Mouse (Mus musculus): ENCODE data around the gene Gm28035. TPM values are rescaled to one million over a fixed set of nuclear protein-coding genes. Genes with fewer than 3 reads are reported as not detected.

Gene Gm28035
- total RNA-seq, 1 experiment from 2014 or later: 0.63 TPM

- no peak for DNase-seq
These were observed 65.7 kb downstream of the Gm28035 start for GRCm38 (mm10) chr2:30306087-30306486.

GRCm38 (mm10) chr2:30309351-30309750 lies 69.0 kb downstream of the Gm28035 start:
- DNase-seq: no peak

GRCm38 (mm10) chr2:30311481-30311880 lies 71.1 kb downstream of the Gm28035 start:
- peak; percentile 57 for DNase-seq

GRCm38 (mm10) chr2:30316136-30316535 lies 75.8 kb downstream of the Gm28035 start:
- DNase-seq: peak; percentile 22

- no peak for DNase-seq
These were observed 76.6 kb downstream of the Gm28035 start for GRCm38 (mm10) chr2:30316955-30317354.

- DNase-seq: no peak
These were observed 78.9 kb downstream of the Gm28035 start for GRCm38 (mm10) chr2:30319260-30319659.

- no peak for DNase-seq
These were observed 82.7 kb downstream of the Gm28035 start for GRCm38 (mm10) chr2:30323111-30323510.

- no peak for DNase-seq
These were observed 84.9 kb downstream of the Gm28035 start for GRCm38 (mm10) chr2:30325296-30325695.

GRCm38 (mm10) chr2:30327276-30327675 lies 86.9 kb downstream of the Gm28035 start:
- no peak for DNase-seq

GRCm38 (mm10) chr2:30328791-30329190 lies 88.4 kb downstream of the Gm28035 start:
- DNase-seq: peak; percentile 55

Other genes with a start within 250 kb of the Gm28035 start
- gene Wdr34, start 191.7 kb upstream of the Gm28035 start, total RNA-seq (2021): 18.5 and 20.2 TPM in 2 replicates
- 250 and 278 TPM in 2 replicates for gene Set, start 183.2 kb upstream of the Gm28035 start, total RNA-seq (2021)
- 5.7 and 10.9 TPM in 2 replicates for gene Pkn3, start 162.9 kb upstream of the Gm28035 start, total RNA-seq (2021)
- 13.9 and 18.3 TPM in 2 replicates for gene Zdhhc12, start 146.9 kb upstream of the Gm28035 start, total RNA-seq (2021)
- 32.4 and 40.5 TPM in 2 replicates for gene Zer1, start 116.0 kb upstream of the Gm28035 start, total RNA-seq (2021)
- 47.1 and 52.7 TPM in 2 replicates for gene Tbc1d13, start 106.8 kb upstream of the Gm28035 start, total RNA-seq (2021)
- gene Endog, start 69.1 kb upstream of the Gm28035 start, total RNA-seq (2021): 49.3 and 52.9 TPM in 2 replicates
- gene Spout1, start 62.1 kb upstream of the Gm28035 start, total RNA-seq (2021): 21.8 and 22.2 TPM in 2 replicates
- gene Kyat1, start 34.7 kb upstream of the Gm28035 start, total RNA-seq (2021): 29.1 and 29.3 TPM in 2 replicates
- 57.7 and 60.3 TPM in 2 replicates for gene Lrrc8a, start 2.9 kb upstream of the Gm28035 start, total RNA-seq (2021)
- gene Phyhd1, start 25.6 kb downstream of the Gm28035 start, total RNA-seq (2021): 19.8 and 20.4 TPM in 2 replicates
- gene Gm28038, start 40.5 kb downstream of the Gm28035 start, total RNA-seq (2021): not detected in 2 replicates
- 46.2 and 48.1 TPM in 2 replicates for gene Dolk, start 45.8 kb downstream of the Gm28035 start, total RNA-seq (2021)
- 38.2 and 40.5 TPM in 2 replicates for gene Nup188, start 45.8 kb downstream of the Gm28035 start, total RNA-seq (2021)
- 73.2 and 80.6 TPM in 2 replicates for gene Sh3glb2, start 118.8 kb downstream of the Gm28035 start, total RNA-seq (2021)
- 87.9 and 89.3 TPM in 2 replicates for gene Miga2, start 123.7 kb downstream of the Gm28035 start, total RNA-seq (2021)
- 18.7 and 19.5 TPM in 2 replicates for gene Dolpp1, start 151.7 kb downstream of the Gm28035 start, total RNA-seq (2021)
- 291 and 301 TPM in 2 replicates for gene Crat, start 175.2 kb downstream of the Gm28035 start, total RNA-seq (2021)
- gene Ptpa, start 175.5 kb downstream of the Gm28035 start, total RNA-seq (2021): 145 and 155 TPM in 2 replicates
- gene Ier5l, start 233.7 kb downstream of the Gm28035 start, total RNA-seq (2021): 6.4 and 6.8 TPM in 2 replicates